Mouse (Mus musculus) liver, embryonic 13.5 days (tissue): ENCODE data around the gene Supt6. TPM values are rescaled to one million over a fixed set of nuclear protein-coding genes. Genes with fewer than 3 reads are reported as not detected.
"Not testable (repeated sequence)": the region's sequence is repeated elsewhere in the genome, so short reads cannot be mapped to it uniquely, and the experiment has no call there.

Source experiments
- ATAC-seq: fragments of 200-750 bp; cut with Nextera tagmentation; 2 replicates; pipeline ENCODE4 v1.8.0; 2017; ENCODE audit warnings: low read depth, mild to moderate bottlenecking, moderate number of reproducible peaks, moderate library complexity
- DNase-seq: peaks from one replicate; pipeline ENCODE4 v3.0.0; 2022
- H3K27ac ChIP-seq: fragments of 300-500 bp; sonication (generic); 2 replicates; pipeline ENCODE4 v1.5.1; 2015; ENCODE audit warnings: moderate library complexity, mild to moderate bottlenecking, inconsistent platforms
- H3K27me3 ChIP-seq: fragments of 300-500 bp; sonication (generic); 2 replicates; pipeline ENCODE4 v1.6.1; 2015; ENCODE audit warnings: mild to moderate bottlenecking, inconsistent platforms
- H3K36me3 ChIP-seq: fragments of 300-500 bp; sonication (generic); 2 replicates; pipeline ENCODE4 v1.6.1; 2015; ENCODE audit warnings: mild to moderate bottlenecking, inconsistent platforms
- H3K4me1 ChIP-seq: fragments of 300-500 bp; sonication (generic); replicated peaks from 2 replicates; pipeline ENCODE4 v1.6.1; 2015; ENCODE audit warnings: inconsistent platforms
- H3K4me2 ChIP-seq: fragments of 300-500 bp; sonication (generic); 2 replicates; pipeline ENCODE4 v1.6.1; 2015; ENCODE audit warnings: inconsistent platforms, mild to moderate bottlenecking, moderate library complexity
- H3K4me3 ChIP-seq: fragments of 300-500 bp; sonication (generic); replicated peaks from 2 replicates; pipeline ENCODE4 v1.5.1; 2015; ENCODE audit warnings: mild to moderate bottlenecking, inconsistent platforms
- H3K9ac ChIP-seq: fragments of 300-500 bp; sonication (generic); 2 replicates; pipeline ENCODE4 v1.6.1; 2015; ENCODE audit warnings: mild to moderate bottlenecking, inconsistent platforms
- H3K9me3 ChIP-seq: fragments of 300-500 bp; sonication (generic); replicated peaks from 2 replicates; pipeline ENCODE4 v1.6.1; 2016; ENCODE audit warnings: inconsistent platforms
- WGBS: fragments of 180-500 bp; shearing (Covaris S2); methylation state at CpG from one replicate; pipeline ENCODE4 v1.1.7; 2015; ENCODE audit not compliant: insufficient replicate concordance; 5-methylcytosine and 5-hydroxymethylcytosine counted together
- polyA plus RNA-seq: library from polyadenylated mRNA; unstranded; fragments of >200 nt; fragmentation: Nextera tagmentation; extraction: Ambion mirVana; gene quantifications from 2 replicates; pipeline ENCODE4 v1.2.1, GENCODE M21; 2015

Supt6 gene
- polyA plus RNA-seq: 9.8 and 12.3 TPM in 2 replicates

GRCm38 (mm10) chr11:78245627-78246317 is at the start of gene Supt6, which contains the start of gene Sdf2:
Supt6 (minus strand) TSS chr11:78245987.
Sdf2 (plus strand) TSS chr11:78245746.
- DNase-seq: peak; percentile 85
- Histone ChIP-seq H3K27me3 (no peaks in the 10 kb centered on the region), H3K36me3 (peaks cover 3% of the 10 kb centered on the region), H3K4me2 (peak within 1 kb of the TSS; percentile 80), H3K27ac (peak within 1 kb of the TSS; percentile 95), H3K9me3 (no peaks in the 10 kb centered on the region), H3K4me3 (peak within 1 kb of the TSS; percentile 88), H3K9ac (peak within 1 kb of the TSS; percentile 90), H3K4me1 (peaks cover 54% of the 10 kb centered on the region)
- WGBS: under 1% methylated on average over 50 of the region's 50 CpGs
- peak; percentile 91 for ATAC-seq

- H3K4me1 ChIP-seq: no peaks in the 10 kb centered on the region
- WGBS: 82% methylated on average over 6 of the region's 6 CpGs
- no peak overlapping the region for H3K27ac ChIP-seq
- H3K27me3 ChIP-seq: no peaks in the 10 kb centered on the region
- no peak for DNase-seq
- no peak overlapping the region for H3K9ac ChIP-seq
- ATAC-seq: no peak
- H3K36me3 ChIP-seq: peaks cover 31% of the 10 kb centered on the region
- H3K9me3 ChIP-seq: no peaks in the 10 kb centered on the region
- no peak overlapping the region for H3K4me3 ChIP-seq
- no peak overlapping the region for H3K4me2 ChIP-seq
These were observed 48.8 kb upstream of the Supt6 start for GRCm38 (mm10) chr11:78294585-78294984.

- H3K9ac ChIP-seq: no peak within 1 kb of the TSS
- H3K4me3 ChIP-seq: no peak within 1 kb of the TSS
- no peak within 1 kb of the TSS for H3K27ac ChIP-seq
- H3K27me3 ChIP-seq: no peaks in the 10 kb centered on the region
- no peak within 1 kb of the TSS for H3K4me2 ChIP-seq
- ATAC-seq (no peak), DNase-seq (no peak)
- no peaks in the 10 kb centered on the region for H3K9me3 ChIP-seq
- peaks cover 68% of the 10 kb centered on the region for H3K36me3 ChIP-seq
- WGBS: 80% methylated on average over 4 of the region's 4 CpGs
- H3K4me1 ChIP-seq: no peaks in the 10 kb centered on the region
These were observed 44.9 kb upstream of the Supt6 start, which contains the start of gene BC030499 for GRCm38 (mm10) chr11:78290654-78291053. BC030499 (plus strand) TSS chr11:78290841.

- H3K27ac ChIP-seq: no peak overlapping the region
- H3K36me3 ChIP-seq: peaks cover 82% of the 10 kb centered on the region
- no peaks in the 10 kb centered on the region for H3K9me3 ChIP-seq
- DNase-seq (no peak), ATAC-seq (no peak)
- no peaks in the 10 kb centered on the region for H3K4me1 ChIP-seq
- no peak overlapping the region for H3K4me2 ChIP-seq
- H3K9ac ChIP-seq: no peak overlapping the region
- H3K4me3 ChIP-seq: no peak overlapping the region
- no peaks in the 10 kb centered on the region for H3K27me3 ChIP-seq
- 86% methylated on average over 7 of the region's 7 CpGs for WGBS
These were observed 43.5 kb upstream of the Supt6 start for GRCm38 (mm10) chr11:78289146-78289763.

GRCm38 (mm10) chr11:78279586-78279985 is 33.8 kb upstream of the Supt6 start:
- no peak overlapping the region for H3K4me2 ChIP-seq
- WGBS: 84% methylated on average over 4 of the region's 4 CpGs
- no peaks in the 10 kb centered on the region for H3K9me3 ChIP-seq
- peaks cover 99% of the 10 kb centered on the region for H3K36me3 ChIP-seq
- no peak for DNase-seq
- H3K27me3 ChIP-seq: no peaks in the 10 kb centered on the region
- H3K4me3 ChIP-seq: no peak overlapping the region
- no peak overlapping the region for H3K27ac ChIP-seq
- H3K9ac ChIP-seq: no peak overlapping the region
- ATAC-seq: no peak
- H3K4me1 ChIP-seq: no peaks in the 10 kb centered on the region

- Histone ChIP-seq H3K4me2 (no peak overlapping the region), H3K4me3 (no peak overlapping the region), H3K36me3 (peaks cover 99% of the 10 kb centered on the region), H3K27ac (no peak overlapping the region), H3K27me3 (no peaks in the 10 kb centered on the region), H3K4me1 (no peaks in the 10 kb centered on the region), H3K9ac (no peak overlapping the region), H3K9me3 (no peaks in the 10 kb centered on the region)
- ATAC-seq (no peak), DNase-seq (no peak)
- WGBS: 81% methylated on average over 7 of the region's 7 CpGs
These were observed 33.1 kb upstream of the Supt6 start for GRCm38 (mm10) chr11:78278853-78279252.

- not testable (repeated sequence) for ATAC-seq, H3K27me3 ChIP-seq, H3K4me2 ChIP-seq, H3K27ac ChIP-seq, H3K9ac ChIP-seq, H3K4me3 ChIP-seq, H3K9me3 ChIP-seq, H3K4me1 ChIP-seq, DNase-seq
- H3K36me3 ChIP-seq: peaks cover 100% of the 10 kb centered on the region
- WGBS: 83% methylated on average over 4 of the region's 4 CpGs
These were observed 30.4 kb upstream of the Supt6 start for GRCm38 (mm10) chr11:78276169-78276568.

GRCm38 (mm10) chr11:78275596-78275995 is 29.8 kb upstream of the Supt6 start:
- Histone ChIP-seq H3K27ac (no peak overlapping the region), H3K4me2 (no peak overlapping the region), H3K9me3 (no peaks in the 10 kb centered on the region), H3K4me1 (no peaks in the 10 kb centered on the region), H3K36me3 (peaks cover 98% of the 10 kb centered on the region), H3K4me3 (no peak overlapping the region), H3K27me3 (no peaks in the 10 kb centered on the region), H3K9ac (no peak overlapping the region)
- DNase-seq: no peak
- ATAC-seq: no peak
- WGBS: 97% methylated on average over 1 of the region's 1 CpGs

- Histone ChIP-seq H3K4me2 (no peak overlapping the region), H3K4me1 (no peaks in the 10 kb centered on the region), H3K27ac (no peak overlapping the region), H3K4me3 (no peak overlapping the region), H3K36me3 (peaks cover 95% of the 10 kb centered on the region), H3K9me3 (no peaks in the 10 kb centered on the region), H3K9ac (no peak overlapping the region), H3K27me3 (no peaks in the 10 kb centered on the region)
- ATAC-seq: no peak
- 85% methylated on average over 13 of the region's 13 CpGs for WGBS
- DNase-seq: no peak
These were observed 26.2 kb upstream of the Supt6 start for GRCm38 (mm10) chr11:78271986-78272385.

GRCm38 (mm10) chr11:78265571-78265970 is 19.8 kb upstream of the Supt6 start:
- peaks cover 69% of the 10 kb centered on the region for H3K36me3 ChIP-seq
- H3K9ac ChIP-seq: no peak overlapping the region
- no peak for ATAC-seq
- no peaks in the 10 kb centered on the region for H3K9me3 ChIP-seq
- no peak for DNase-seq
- peaks cover 25% of the 10 kb centered on the region for H3K4me1 ChIP-seq
- no peak overlapping the region for H3K27ac ChIP-seq
- H3K4me2 ChIP-seq: no peak overlapping the region
- no peaks in the 10 kb centered on the region for H3K27me3 ChIP-seq
- H3K4me3 ChIP-seq: no peak overlapping the region
- 85% methylated on average over 6 of the region's 6 CpGs for WGBS

- Histone ChIP-seq H3K4me1 (peaks cover 25% of the 10 kb centered on the region), H3K27me3 (no peaks in the 10 kb centered on the region), H3K36me3 (peaks cover 42% of the 10 kb centered on the region), H3K9ac (peak overlapping the region; percentile 93), H3K27ac (peak overlapping the region; percentile 84), H3K9me3 (no peaks in the 10 kb centered on the region), H3K4me2 (peak overlapping the region; percentile 97), H3K4me3 (peak overlapping the region; percentile 92)
- ATAC-seq (no peak), DNase-seq (peak; percentile 47)
- 3% methylated on average over 8 of the region's 8 CpGs for WGBS
These were observed 16.8 kb upstream of the Supt6 start for GRCm38 (mm10) chr11:78262550-78262949.
